Mouse (Mus musculus) midbrain, postnatal 0 days (tissue): Measurements from ENCODE around the gene Mtmr2. TPM values are rescaled to one million over a fixed set of nuclear protein-coding genes. Genes with fewer than 3 reads are reported as not detected.
"Not testable (repeated sequence)": the region's sequence is repeated elsewhere in the genome, so short reads cannot be mapped to it uniquely, and the experiment has no call there.

Source experiments
- ATAC-seq: fragments of 200-750 bp; cut with Nextera tagmentation; 2 replicates; pipeline ENCODE4 v1.8.0; 2017; ENCODE audit warnings: moderate number of reproducible peaks, mild to moderate bottlenecking, moderate TSS enrichment, moderate library complexity; ENCODE audit not compliant: low FRiP score
- DNase-seq: peaks from one replicate; pipeline ENCODE4 v3.0.0-alpha.2; 2015; ENCODE audit warnings: low spot score
- H3K27ac ChIP-seq: fragments of 300-500 bp; sonication (generic); 2 replicates; pipeline ENCODE4 v1.5.1; 2014; ENCODE audit warnings: low read depth, mild to moderate bottlenecking, low read length, mixed read lengths
- H3K27me3 ChIP-seq: fragments of 300-500 bp; sonication (generic); 2 replicates; pipeline ENCODE4 v1.6.1; 2014; ENCODE audit warnings: low read length, control low read depth, mixed read lengths; ENCODE audit not compliant: insufficient read depth
- H3K36me3 ChIP-seq: fragments of 300-500 bp; sonication (generic); 2 replicates; pipeline ENCODE4 v1.6.1; 2014; ENCODE audit warnings: low read length, control low read depth, mixed read lengths; ENCODE audit not compliant: insufficient read depth
- H3K4me1 ChIP-seq: fragments of 300-500 bp; sonication (generic); 2 replicates; pipeline ENCODE4 v1.6.1; 2014; ENCODE audit warnings: mild to moderate bottlenecking, control low read depth, antibody characterized with exemption, low read length, mixed read lengths; ENCODE audit not compliant: insufficient read depth
- H3K4me2 ChIP-seq: fragments of 300-500 bp; sonication (generic); 2 replicates; pipeline ENCODE4 v1.6.1; 2014; ENCODE audit warnings: low read depth, mild to moderate bottlenecking, low read length, mixed read lengths; ENCODE audit not compliant: poor library complexity, severe bottlenecking
- H3K4me3 ChIP-seq: fragments of 300-500 bp; sonication (generic); 2 replicates; pipeline ENCODE4 v1.5.1; 2014; ENCODE audit warnings: low read depth, mild to moderate bottlenecking, low read length, moderate library complexity
- H3K9ac ChIP-seq: fragments of 300-500 bp; sonication (generic); replicated peaks from 2 replicates; pipeline ENCODE4 v1.6.1; 2014; ENCODE audit warnings: mild to moderate bottlenecking, low read length, moderate library complexity, mixed read lengths; ENCODE audit not compliant: poor library complexity, severe bottlenecking
- H3K9me3 ChIP-seq: fragments of 300-500 bp; sonication (generic); 2 replicates; pipeline ENCODE4 v1.6.1; 2016; ENCODE audit warnings: low read length, control low read depth
- CTCF ChIP-seq: IDR thresholded peaks from 2 replicates; pipeline ENCODE4 v1.5.1; 2016; ENCODE audit warnings: antibody characterized with exemption, mild to moderate bottlenecking
- WGBS: fragments of 180-500 bp; shearing (Covaris S2); extraction: QIAGEN DNeasy Blood & Tissue Kit; methylation state at CpG from one replicate; pipeline ENCODE4 v1.1.7; 2014; 5-methylcytosine and 5-hydroxymethylcytosine counted together
- polyA plus RNA-seq: library from polyadenylated mRNA; unstranded; fragments of >200 nt; fragmentation: Nextera tagmentation; extraction: Ambion mirVana; gene quantifications from 2 replicates; pipeline ENCODE4 v1.2.1, GENCODE M21; 2015
- total RNA-seq: library from RNA; depleted of rRNA; stranded (reverse); fragments of >200 nt; gene quantifications from 2 replicates; pipeline ENCODE4 v1.2.3, GENCODE M21; 2014

The Mtmr2 gene
- total and polyA plus RNA-seq, 2 experiments from 2014 or later, result 43.0 to 47.7 TPM

DNA sequence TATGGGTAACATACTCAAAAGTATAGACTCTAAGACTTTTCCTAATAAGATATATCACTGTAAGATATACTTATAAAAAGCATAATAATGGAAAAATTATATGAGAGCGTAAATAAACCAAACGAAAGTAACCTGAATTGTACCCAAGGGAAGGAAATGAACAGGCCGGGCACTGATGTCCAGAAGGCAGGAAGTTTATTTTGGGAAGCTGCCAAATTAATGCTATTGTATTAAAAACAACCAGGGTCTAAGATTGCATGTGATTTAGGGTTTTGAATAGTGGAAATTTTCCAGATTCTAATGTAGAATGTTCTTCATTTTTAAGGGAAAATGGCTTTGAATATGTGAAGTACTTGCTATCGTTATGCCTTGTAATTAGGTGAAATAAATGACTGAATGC is 4.3 kb downstream of the Mtmr2 start:
- no peak for TF ChIP-seq CTCF
- 85% methylated on average over 4 of the region's 4 CpGs for WGBS
- Histone ChIP-seq H3K4me1 (no peaks in the 10 kb centered on the region), H3K9me3 (no peaks in the 10 kb centered on the region), H3K9ac (no peak overlapping the region), H3K27me3 (no peaks in the 10 kb centered on the region), H3K27ac (no peak overlapping the region), H3K4me2 (no peak overlapping the region), H3K4me3 (no peak overlapping the region), H3K36me3 (no peaks in the 10 kb centered on the region)
- ATAC-seq (no peak), DNase-seq (no peak)

DNA sequence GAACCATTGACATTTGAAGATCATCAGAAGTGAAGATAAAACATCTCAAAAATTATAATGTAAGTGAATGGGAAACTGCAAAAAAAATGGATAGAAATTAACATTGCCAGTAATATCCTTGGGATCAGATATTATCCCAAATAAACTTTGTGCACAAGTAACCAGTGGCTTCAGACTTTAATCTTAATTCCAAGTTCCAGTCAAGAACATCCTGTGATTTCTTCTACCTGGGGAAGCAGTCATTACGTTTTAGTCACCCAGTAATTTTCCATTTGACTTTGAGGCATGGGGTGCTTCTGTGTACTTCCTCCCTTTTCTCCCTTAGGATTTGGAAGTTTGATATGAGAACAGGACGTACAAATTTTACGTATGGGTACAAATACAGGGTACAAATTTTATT is 12.2 kb downstream of the Mtmr2 start:
- no peak for DNase-seq
- WGBS, result 94% methylated on average over 3 of the region's 3 CpGs

DNA sequence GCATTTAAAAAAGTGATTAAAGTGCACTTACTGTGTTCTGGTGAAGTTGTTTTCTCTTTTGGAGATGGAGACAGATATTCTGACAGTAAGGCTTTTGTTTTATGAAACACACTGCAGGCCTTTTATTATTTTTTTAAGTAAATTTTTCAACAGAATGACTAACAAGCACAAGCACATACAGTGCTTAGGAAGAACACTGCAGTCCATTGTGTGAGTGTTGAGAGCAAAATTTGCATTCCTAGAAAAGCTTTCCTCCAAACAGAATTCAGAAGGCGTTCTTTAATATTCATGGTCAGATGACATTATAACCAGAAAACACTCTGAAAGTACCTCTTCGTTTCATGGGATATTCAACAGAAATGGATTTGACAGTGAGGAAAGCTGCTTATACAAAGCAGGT is 17.4 kb downstream of the Mtmr2 start:
- Histone ChIP-seq H3K4me2 (no peak overlapping the region), H3K4me1 (no peaks in the 10 kb centered on the region), H3K27ac (no peak overlapping the region), H3K4me3 (no peak overlapping the region), H3K27me3 (no peaks in the 10 kb centered on the region), H3K9me3 (no peaks in the 10 kb centered on the region), H3K36me3 (no peaks in the 10 kb centered on the region), H3K9ac (no peak overlapping the region)
- 45% methylated on average over 2 of the region's 2 CpGs for whole genome bisulfite sequencing
- DNase-seq, result peak; percentile 10
- ATAC-seq, result no peak
- no peak for TF ChIP-seq CTCF

More for the DNA sequence above, 12.2 kb downstream of the Mtmr2 start:
- ATAC-seq, result no peak
- Histone ChIP-seq H3K27ac (no peak overlapping the region), H3K27me3 (no peaks in the 10 kb centered on the region), H3K4me1 (no peaks in the 10 kb centered on the region), H3K4me2 (no peak overlapping the region), H3K36me3 (no peaks in the 10 kb centered on the region), H3K9me3 (no peaks in the 10 kb centered on the region), H3K9ac (no peak overlapping the region), H3K4me3 (no peak overlapping the region)
- no peak for TF ChIP-seq CTCF

DNA sequence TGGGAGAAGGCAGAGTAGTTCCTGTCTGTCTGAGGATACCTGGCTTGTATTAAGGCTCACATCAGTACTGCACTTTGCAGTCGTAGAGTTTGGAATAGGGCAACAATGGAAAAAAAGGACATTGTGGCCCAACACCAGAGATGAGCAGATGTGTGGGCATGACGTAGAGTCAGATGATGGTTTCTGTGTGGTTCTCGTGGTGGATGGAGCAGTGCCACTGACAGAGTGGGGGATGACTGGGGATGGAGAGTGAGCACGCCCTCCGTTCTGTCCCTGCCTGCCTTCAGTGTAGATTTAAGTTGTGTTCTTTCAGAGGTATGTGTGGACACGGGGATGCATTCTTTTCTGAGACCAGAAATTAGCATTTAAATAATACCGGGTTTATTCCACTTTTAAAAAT is 18.4 kb downstream of the Mtmr2 start:
- no peak overlapping the region for H3K27ac ChIP-seq
- H3K9ac ChIP-seq, result no peak overlapping the region
- no peak for TF ChIP-seq CTCF
- H3K27me3 ChIP-seq, result no peaks in the 10 kb centered on the region
- ATAC-seq (no peak), DNase-seq (no peak)
- no peak overlapping the region for H3K4me2 ChIP-seq
- H3K4me1 ChIP-seq, result no peaks in the 10 kb centered on the region
- H3K9me3 ChIP-seq, result no peaks in the 10 kb centered on the region
- 84% methylated on average over 7 of the region's 7 CpGs for WGBS
- no peaks in the 10 kb centered on the region for H3K36me3 ChIP-seq
- H3K4me3 ChIP-seq, result no peak overlapping the region

DNA sequence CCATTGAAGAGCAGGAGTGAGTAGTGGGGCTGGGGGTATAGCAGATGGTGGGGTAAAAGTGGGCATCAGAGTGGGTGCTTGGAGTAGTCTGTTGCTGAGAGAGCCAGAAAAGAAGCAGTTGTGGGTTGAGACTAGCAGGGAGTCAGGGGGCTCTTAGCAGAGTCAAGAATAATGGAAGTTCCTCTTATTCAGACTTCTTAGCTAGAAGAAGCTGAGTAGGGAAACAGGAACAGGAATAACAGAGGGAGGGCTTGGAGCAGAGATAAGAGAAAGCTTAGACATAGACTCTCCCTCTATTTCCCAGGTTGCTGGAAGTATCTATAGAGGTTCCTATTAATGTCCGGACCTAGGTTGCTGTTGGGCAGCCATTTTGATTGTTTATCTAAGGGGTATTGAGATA is 26.5 kb downstream of the Mtmr2 start:
- H3K4me1 ChIP-seq, result no peaks in the 10 kb centered on the region
- DNase-seq (no peak), ATAC-seq (no peak)
- no peaks in the 10 kb centered on the region for H3K36me3 ChIP-seq
- H3K9ac ChIP-seq, result no peak overlapping the region
- no peaks in the 10 kb centered on the region for H3K9me3 ChIP-seq
- no peak overlapping the region for H3K27ac ChIP-seq
- no peak overlapping the region for H3K4me2 ChIP-seq
- H3K4me3 ChIP-seq, result no peak overlapping the region
- no peaks in the 10 kb centered on the region for H3K27me3 ChIP-seq
- WGBS, result 100% methylated on average over 1 of the region's 1 CpGs
- no peak for TF ChIP-seq CTCF

DNA sequence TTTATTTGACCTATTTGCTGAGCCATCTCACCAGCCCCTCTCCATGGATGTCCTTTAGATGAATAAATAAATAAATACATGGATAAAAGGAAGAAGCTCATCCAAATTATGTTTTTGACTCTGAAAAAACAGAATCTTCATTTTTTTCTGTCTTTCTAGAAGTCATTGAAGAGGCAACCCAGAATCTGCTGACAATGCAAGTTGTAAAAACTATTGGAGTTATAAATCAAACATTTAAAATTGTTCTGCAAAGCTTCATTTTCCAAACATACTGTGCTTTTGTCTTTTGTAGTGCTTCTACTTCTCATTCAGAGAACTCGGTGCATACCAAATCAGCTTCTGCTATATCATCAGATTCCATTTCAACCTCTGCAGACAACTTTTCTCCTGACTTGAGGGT is 33.8 kb downstream of the Mtmr2 start:
- ATAC-seq, result no peak
- Histone ChIP-seq H3K27me3 (no peaks in the 10 kb centered on the region), H3K4me3 (no peak overlapping the region), H3K9ac (no peak overlapping the region), H3K36me3 (peaks cover 12% of the 10 kb centered on the region), H3K4me1 (no peaks in the 10 kb centered on the region), H3K9me3 (no peaks in the 10 kb centered on the region; the same call in 1 of the 2 replicates), H3K27ac (no peak overlapping the region), H3K4me2 (no peak overlapping the region)
- TF ChIP-seq CTCF, result no peak
- 98% methylated on average over 1 of the region's 1 CpGs for WGBS
- no peak for DNase-seq

DNA sequence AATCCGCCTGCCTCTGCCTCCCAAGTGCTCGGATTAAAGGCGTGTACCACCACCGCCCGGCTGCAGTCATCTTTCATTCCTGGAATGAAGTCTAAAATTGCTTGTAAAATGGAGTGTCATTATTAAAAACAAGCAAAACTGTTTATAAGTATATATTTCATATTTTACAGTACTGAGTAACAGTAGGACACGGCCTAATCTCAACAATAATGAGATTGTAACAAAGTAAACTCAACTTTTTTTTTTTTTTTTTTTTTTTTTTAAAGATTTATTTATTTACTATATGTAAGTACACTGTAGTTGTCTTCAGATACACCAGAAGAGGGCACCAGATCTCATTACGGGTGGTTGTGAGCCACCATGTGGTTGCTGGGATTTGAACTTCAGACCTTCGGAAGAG is 42.7 kb downstream of the Mtmr2 start:
- H3K9ac ChIP-seq, H3K4me3 ChIP-seq, ATAC-seq, H3K27ac ChIP-seq, H3K9me3 ChIP-seq, H3K4me1 ChIP-seq, H3K4me2 ChIP-seq, H3K27me3 ChIP-seq, DNase-seq: not testable (repeated sequence)
- 96% methylated on average over 7 of the region's 8 CpGs for WGBS
- H3K36me3 ChIP-seq, result peaks cover 22% of the 10 kb centered on the region
